Mouse (Mus musculus) cerebellum, adult 9-10 months (tissue): Measurements from ENCODE around the gene Ppp2r5c.

ENCODE experiments used
- DNase-seq: peaks from one replicate; pipeline ENCODE4 v3.0.0; 2022

Gene Ppp2r5c

GRCm38 (mm10) chr12:110446290-110447170, at the start of gene Ppp2r5c:
TSS of gene Ppp2r5c (plus strand) at chr12:110447120.
- peak; percentile 94 for DNase-seq

GRCm38 (mm10) chr12:110398351-110398750, 48.6 kb upstream of the Ppp2r5c start:
- DNase-seq = peak; percentile 71

GRCm38 (mm10) chr12:110399161-110399560, 47.8 kb upstream of the Ppp2r5c start:
- DNase-seq = no peak

- DNase-seq = no peak
Measured at GRCm38 (mm10) chr12:110400936-110401335, 46.0 kb upstream of the Ppp2r5c start.

- DNase-seq = no peak
Measured at GRCm38 (mm10) chr12:110401871-110402270, 45.0 kb upstream of the Ppp2r5c start.

GRCm38 (mm10) chr12:110416244-110416643, 30.7 kb upstream of the Ppp2r5c start:
- peak; percentile 28 for DNase-seq

GRCm38 (mm10) chr12:110417023-110417986, 29.6 kb upstream of the Ppp2r5c start:
- DNase-seq = no peak

GRCm38 (mm10) chr12:110417987-110418734, 28.8 kb upstream of the Ppp2r5c start:
- peak; percentile 46 for DNase-seq

- peak; percentile 69 for DNase-seq
Measured at GRCm38 (mm10) chr12:110418735-110419350, 28.1 kb upstream of the Ppp2r5c start.

- DNase-seq = no peak
Measured at GRCm38 (mm10) chr12:110419879-110420278, 27.0 kb upstream of the Ppp2r5c start.

GRCm38 (mm10) chr12:110421361-110421760, 25.6 kb upstream of the Ppp2r5c start:
- DNase-seq = no peak

- no peak for DNase-seq
Measured at GRCm38 (mm10) chr12:110424008-110424704, 22.8 kb upstream of the Ppp2r5c start.

- DNase-seq = no peak
Measured at GRCm38 (mm10) chr12:110426417-110427010, 20.4 kb upstream of the Ppp2r5c start.

- DNase-seq = peak; percentile 23
Measured at GRCm38 (mm10) chr12:110429340-110429973, 17.5 kb upstream of the Ppp2r5c start.

- DNase-seq = peak; percentile 15
Measured at GRCm38 (mm10) chr12:110429990-110430389, 16.9 kb upstream of the Ppp2r5c start.

- DNase-seq = peak; percentile 94
Measured at GRCm38 (mm10) chr12:110431805-110432204, 15.1 kb upstream of the Ppp2r5c start.

- DNase-seq = peak; percentile 24
Measured at GRCm38 (mm10) chr12:110436638-110437366, 10.1 kb upstream of the Ppp2r5c start.

GRCm38 (mm10) chr12:110437367-110437703, 9.6 kb upstream of the Ppp2r5c start:
- peak; percentile 74 for DNase-seq

- no peak for DNase-seq
Measured at GRCm38 (mm10) chr12:110438367-110438973, 8.4 kb upstream of the Ppp2r5c start.
